Mouse (Mus musculus): ENCODE results near the gene Kif1b.
"Not testable (repeated sequence)": the region's sequence is repeated elsewhere in the genome, so short reads cannot be mapped to it uniquely, and the experiment has no call there.

The Kif1b gene

GRCm38 (mm10) chr4:149270541-149270940 is 37.0 kb downstream of the Kif1b start:
- no peak for DNase-seq (ENCODE audit: low spot score in 2 of 2)

- no peak for DNase-seq (ENCODE audit: low spot score in 2 of 2)
Observed at GRCm38 (mm10) chr4:149269026-149269425, 38.5 kb downstream of the Kif1b start.

GRCm38 (mm10) chr4:149264895-149265294 is 42.6 kb downstream of the Kif1b start:
- DNase-seq (ENCODE audit: low spot score in 2 of 2), result no peak

- no peak for DNase-seq (ENCODE audit: low spot score in 2 of 2)
Observed at GRCm38 (mm10) chr4:149263218-149263617, 44.3 kb downstream of the Kif1b start.

GRCm38 (mm10) chr4:149261466-149261865 is 46.0 kb downstream of the Kif1b start:
- DNase-seq (ENCODE audit: low spot score in 2 of 2), result no peak

GRCm38 (mm10) chr4:149260911-149261310 is 46.6 kb downstream of the Kif1b start:
- no peak for DNase-seq (ENCODE audit: low spot score in 2 of 2)

GRCm38 (mm10) chr4:149259391-149260094 is 48.0 kb downstream of the Kif1b start:
- DNase-seq (ENCODE audit: low spot score in 2 of 2), result no peak

- DNase-seq (ENCODE audit: low spot score in 2 of 2), result no peak
Observed at GRCm38 (mm10) chr4:149258926-149259325, 48.6 kb downstream of the Kif1b start.

- DNase-seq (ENCODE audit: low spot score in 2 of 2), result no peak
Observed at GRCm38 (mm10) chr4:149256511-149257300, 50.8 kb downstream of the Kif1b start.

GRCm38 (mm10) chr4:149255277-149256270 is 51.9 kb downstream of the Kif1b start:
- DNase-seq (ENCODE audit: low spot score in 2 of 2), result no peak

- no peak for DNase-seq (ENCODE audit: low spot score in 2 of 2)
Observed at GRCm38 (mm10) chr4:149254827-149255226, 52.7 kb downstream of the Kif1b start.

- no peak for DNase-seq (ENCODE audit: low spot score in 2 of 2)
Observed at GRCm38 (mm10) chr4:149249311-149249710, 58.2 kb downstream of the Kif1b start.

GRCm38 (mm10) chr4:149247772-149248171 is 59.7 kb downstream of the Kif1b start:
- no peak for DNase-seq (ENCODE audit: low spot score in 2 of 2)

GRCm38 (mm10) chr4:149247156-149247633 is 60.3 kb downstream of the Kif1b start:
- DNase-seq (ENCODE audit: low spot score in 2 of 2), result no peak

GRCm38 (mm10) chr4:149246578-149247155 is 60.8 kb downstream of the Kif1b start:
- DNase-seq (ENCODE audit: low spot score in 2 of 2), result no peak

GRCm38 (mm10) chr4:149237011-149237410 is 70.5 kb downstream of the Kif1b start:
- DNase-seq (ENCODE audit: low spot score in 2 of 2), result no peak

- no peak for DNase-seq (ENCODE audit: low spot score in 2 of 2)
Observed at GRCm38 (mm10) chr4:149233938-149234337, 73.6 kb downstream of the Kif1b start.

GRCm38 (mm10) chr4:149228682-149229081 is 78.8 kb downstream of the Kif1b start:
- not testable (repeated sequence) for DNase-seq (ENCODE audit: low spot score in 2 of 2)

GRCm38 (mm10) chr4:149228256-149228655 is 79.2 kb downstream of the Kif1b start:
- DNase-seq (ENCODE audit: low spot score in 2 of 2), result no peak

- no peak for DNase-seq (ENCODE audit: low spot score in 2 of 2)
Observed at GRCm38 (mm10) chr4:149226311-149226710, 81.2 kb downstream of the Kif1b start.

- no peak for DNase-seq (ENCODE audit: low spot score in 2 of 2)
Observed at GRCm38 (mm10) chr4:149223453-149223852, 84.0 kb downstream of the Kif1b start.

Measured in urinary bladder, postnatal 36 days (tissue).